In genomic region chr10:41450137-41450670, GRCm38 (mm10) we compare ENCODE assay signal across 7 mouse cellular contexts. TPM values are rescaled to one million over a fixed set of nuclear protein-coding genes. Genes with fewer than 3 reads are reported as not detected.
A peak's percentile ranks its signal among the peaks of the same experiment; 100 is the strongest.
DNase-seq lines count a peak whose midpoint lies in the region; ATAC-seq lines count a peak whose summit lies in the region.

TSS of gene Zbtb24 (plus strand) at chr10:41450383.

- H3K4me1 ChIP-seq in intestine, embryonic 15.5 days (replicated peaks): peaks cover 11% of the 10 kb centered on the region
- peaks cover 27% of the 10 kb centered on the region for H3K4me1 ChIP-seq in midbrain, embryonic 10.5 days

- H3K4me2 ChIP-seq in intestine, embryonic 15.5 days (replicated peaks): peak within 1 kb of the TSS; percentile 57

- H3K9me3 ChIP-seq in intestine, embryonic 15.5 days: no peaks in the 10 kb centered on the region
- H3K9me3 ChIP-seq in midbrain, embryonic 10.5 days (replicated peaks): no peaks in the 10 kb centered on the region

- intact Hi-C loops in gastrocnemius, postnatal 36 days (cut with DNase I): no loop called here
- intact Hi-C loops in left cerebral cortex, postnatal 25 days (cut with DNase I): loop anchor here (10.0 kb wide), 1 partner anchor 55 kb away; no protein-coding TSS in a partner anchor

- H3K27ac ChIP-seq in intestine, embryonic 15.5 days: peak within 1 kb of the TSS; percentile 66; the same call in 1 of the 2 replicates
- peak within 1 kb of the TSS; percentile 85 for H3K27ac ChIP-seq in midbrain, embryonic 10.5 days (replicated peaks)

- peak within 1 kb of the TSS; percentile 83 for H3K4me3 ChIP-seq in intestine, embryonic 15.5 days (replicated peaks)
- H3K4me3 ChIP-seq in midbrain, embryonic 10.5 days: peak within 1 kb of the TSS; percentile 92

- ATAC-seq in intestine, embryonic 15.5 days: peak; percentile 98

- no peaks in the 10 kb centered on the region for H3K36me3 ChIP-seq in intestine, embryonic 15.5 days
- peaks cover 29% of the 10 kb centered on the region for H3K36me3 ChIP-seq in midbrain, embryonic 10.5 days

- WGBS in intestine, embryonic 15.5 days: under 1% methylated on average over 49 of the region's 49 CpGs
- under 1% methylated on average over 49 of the region's 49 CpGs for whole genome bisulfite sequencing in midbrain, embryonic 10.5 days

- peak; percentile 96 for DNase-seq in adrenal gland, adult 2 months
- DNase-seq in embryo, embryonic 11.5 days (ENCODE audit: low read depth, low spot score): peak; percentile 95
- DNase-seq in gastrocnemius, postnatal 36 days: peak; percentile 93 to 94
- DNase-seq in left cerebral cortex, postnatal 25 days (ENCODE audit: low spot score in 2 of 2): peak; percentile 93 to 96
- peak; percentile 96 for DNase-seq in midbrain, embryonic 10.5 days (ENCODE audit: low spot score)
- DNase-seq in right cerebral cortex, postnatal 4 days: peak; percentile 92

- no peaks in the 10 kb centered on the region for H3K27me3 ChIP-seq in intestine, embryonic 15.5 days (replicated peaks)
- H3K27me3 ChIP-seq in midbrain, embryonic 10.5 days (ENCODE audit: low read depth, poor library complexity, severe bottlenecking): no peaks in the 10 kb centered on the region

- H3K9ac ChIP-seq in intestine, embryonic 15.5 days: peak within 1 kb of the TSS; percentile 85

RNA-seq across cellular contexts. Expression of gene Zbtb24, which starts in this region (rescaled TPM):
- total RNA-seq in adrenal gland, adult 2 months (2021): 10 to 100 TPM; 15.3 to 21.0 TPM
- 13.5 and 15.5 TPM in 2 replicates for polyA plus RNA-seq in adrenal gland, adult 2 months (2012; rRNA removed)
- 1 to 10 TPM; 3.5 to 4.5 TPM for total RNA-seq in gastrocnemius, postnatal 36 days (2021)
- 13.3 and 14.3 TPM in 2 replicates for polyA plus RNA-seq in intestine, embryonic 15.5 days (2015; fragmentation: Nextera tagmentation; extraction: Ambion mirVana)
- total RNA-seq in left cerebral cortex, postnatal 25 days (2021): 10 to 100 TPM; 17.4 to 20.0 TPM
- 17.6 and 18.9 TPM in 2 replicates for polyA plus RNA-seq in midbrain, embryonic 10.5 days (2016; fragmentation: Nextera tagmentation; extraction: Ambion mirVana)

Comparison
In these comparisons a context has a peak if more than half of its experiments do, and no peak if none do; other contexts are left out.
1. Peak in every context shown above with its lines: DNase-seq, ATAC-seq, H3K4me3 ChIP-seq and H3K27ac ChIP-seq.